Mouse (Mus musculus): ENCODE measurements around the gene Ipmk. TPM values are rescaled to one million over a fixed set of nuclear protein-coding genes. Genes with fewer than 3 reads are reported as not detected.

Ipmk gene
- polyA plus RNA-seq, 1 experiment, result 16.3 TPM

- H3K4me3 ChIP-seq (ENCODE audit: insufficient read depth, low read length), result no peak overlapping the region
- no peaks in the 10 kb centered on the region for H3K4me1 ChIP-seq (ENCODE audit: control insufficient read depth, insufficient read depth, low read length)
- H3K27ac ChIP-seq (ENCODE audit: insufficient read depth, low read length), result no peak overlapping the region
- no peak for TF ChIP-seq CTCF (IDR thresholded peaks at IDR 0.05; ENCODE audit: extremely low read depth, insufficient read depth, low read length)
- TF ChIP-seq POLR2A (IDR thresholded peaks at IDR 0.05; ENCODE audit: extremely low read depth, insufficient read depth, low read length), result no peak
Observed at GRCm38 (mm10) chr10:71323669-71324068, 23.9 kb upstream of the Ipmk start.

GRCm38 (mm10) chr10:71326123-71326522 is 21.4 kb upstream of the Ipmk start:
- TF ChIP-seq CTCF (IDR thresholded peaks at IDR 0.05; ENCODE audit: extremely low read depth, insufficient read depth, low read length) (no peak), POLR2A (IDR thresholded peaks at IDR 0.05; ENCODE audit: extremely low read depth, insufficient read depth, low read length) (no peak)
- Histone ChIP-seq H3K4me3 (ENCODE audit: insufficient read depth, low read length) (no peak overlapping the region), H3K27ac (ENCODE audit: insufficient read depth, low read length) (no peak overlapping the region)

GRCm38 (mm10) chr10:71326789-71327188 is 20.8 kb upstream of the Ipmk start:
- Histone ChIP-seq H3K4me3 (ENCODE audit: insufficient read depth, low read length) (no peak overlapping the region), H3K4me1 (ENCODE audit: control insufficient read depth, insufficient read depth, low read length) (no peaks in the 10 kb centered on the region), H3K27ac (ENCODE audit: insufficient read depth, low read length) (no peak overlapping the region)
- TF ChIP-seq POLR2A (IDR thresholded peaks at IDR 0.05; ENCODE audit: extremely low read depth, insufficient read depth, low read length), result no peak
- peak; percentile 95 for TF ChIP-seq CTCF (IDR thresholded peaks at IDR 0.05; ENCODE audit: extremely low read depth, insufficient read depth, low read length)

More at GRCm38 (mm10) chr10:71326123-71326522, 21.4 kb upstream of the Ipmk start:
- no peaks in the 10 kb centered on the region for H3K4me1 ChIP-seq (ENCODE audit: control insufficient read depth, insufficient read depth, low read length)

GRCm38 (mm10) chr10:71327386-71327785 is 20.2 kb upstream of the Ipmk start:
- H3K4me3 ChIP-seq (ENCODE audit: insufficient read depth, low read length), result no peak overlapping the region
- H3K4me1 ChIP-seq (ENCODE audit: control insufficient read depth, insufficient read depth, low read length), result no peaks in the 10 kb centered on the region
- TF ChIP-seq POLR2A (IDR thresholded peaks at IDR 0.05; ENCODE audit: extremely low read depth, insufficient read depth, low read length), result no peak
- no peak for TF ChIP-seq CTCF (IDR thresholded peaks at IDR 0.05; ENCODE audit: extremely low read depth, insufficient read depth, low read length)
- no peak overlapping the region for H3K27ac ChIP-seq (ENCODE audit: insufficient read depth, low read length)

- H3K4me3 ChIP-seq (ENCODE audit: insufficient read depth, low read length), result no peak overlapping the region
- TF ChIP-seq POLR2A (IDR thresholded peaks at IDR 0.05; ENCODE audit: extremely low read depth, insufficient read depth, low read length) (no peak), CTCF (IDR thresholded peaks at IDR 0.05; ENCODE audit: extremely low read depth, insufficient read depth, low read length) (no peak)
- H3K4me1 ChIP-seq (ENCODE audit: control insufficient read depth, insufficient read depth, low read length), result no peaks in the 10 kb centered on the region; the same call in 1 of the 2 replicates
- H3K27ac ChIP-seq (ENCODE audit: insufficient read depth, low read length), result no peak overlapping the region
Observed at GRCm38 (mm10) chr10:71328382-71328781, 19.2 kb upstream of the Ipmk start.

GRCm38 (mm10) chr10:71328870-71329269 is 18.7 kb upstream of the Ipmk start:
- H3K4me1 ChIP-seq (ENCODE audit: control insufficient read depth, insufficient read depth, low read length), result no peaks in the 10 kb centered on the region; the same call in 1 of the 2 replicates

GRCm38 (mm10) chr10:71329295-71329694 is 18.3 kb upstream of the Ipmk start:
- TF ChIP-seq POLR2A (IDR thresholded peaks at IDR 0.05; ENCODE audit: extremely low read depth, insufficient read depth, low read length) (no peak), CTCF (IDR thresholded peaks at IDR 0.05; ENCODE audit: extremely low read depth, insufficient read depth, low read length) (no peak)
- Histone ChIP-seq H3K4me1 (ENCODE audit: control insufficient read depth, insufficient read depth, low read length) (no peaks in the 10 kb centered on the region; the same call in 1 of the 2 replicates), H3K4me3 (ENCODE audit: insufficient read depth, low read length) (no peak overlapping the region), H3K27ac (ENCODE audit: insufficient read depth, low read length) (no peak overlapping the region)

More at GRCm38 (mm10) chr10:71328870-71329269, 18.7 kb upstream of the Ipmk start:
- H3K4me3 ChIP-seq (ENCODE audit: insufficient read depth, low read length), result no peak overlapping the region
- no peak overlapping the region for H3K27ac ChIP-seq (ENCODE audit: insufficient read depth, low read length)
- no peak for TF ChIP-seq POLR2A (IDR thresholded peaks at IDR 0.05; ENCODE audit: extremely low read depth, insufficient read depth, low read length)
- no peak for TF ChIP-seq CTCF (IDR thresholded peaks at IDR 0.05; ENCODE audit: extremely low read depth, insufficient read depth, low read length)

- H3K4me3 ChIP-seq (ENCODE audit: insufficient read depth, low read length), result no peak overlapping the region
- H3K27ac ChIP-seq (ENCODE audit: insufficient read depth, low read length), result no peak overlapping the region
- TF ChIP-seq POLR2A (IDR thresholded peaks at IDR 0.05; ENCODE audit: extremely low read depth, insufficient read depth, low read length) (no peak), CTCF (IDR thresholded peaks at IDR 0.05; ENCODE audit: extremely low read depth, insufficient read depth, low read length) (no peak)
- H3K4me1 ChIP-seq (ENCODE audit: control insufficient read depth, insufficient read depth, low read length), result no peaks in the 10 kb centered on the region; the same call in 1 of the 2 replicates
Observed at GRCm38 (mm10) chr10:71330070-71330469, 17.5 kb upstream of the Ipmk start.

- no peak overlapping the region for H3K27ac ChIP-seq (ENCODE audit: insufficient read depth, low read length)
- no peaks in the 10 kb centered on the region; the same call in 1 of the 2 replicates for H3K4me1 ChIP-seq (ENCODE audit: control insufficient read depth, insufficient read depth, low read length)
- H3K4me3 ChIP-seq (ENCODE audit: insufficient read depth, low read length), result no peak overlapping the region
- TF ChIP-seq CTCF (IDR thresholded peaks at IDR 0.05; ENCODE audit: extremely low read depth, insufficient read depth, low read length), result no peak
- TF ChIP-seq POLR2A (IDR thresholded peaks at IDR 0.05; ENCODE audit: extremely low read depth, insufficient read depth, low read length), result no peak
Observed at GRCm38 (mm10) chr10:71331908-71332307, 15.7 kb upstream of the Ipmk start.

- H3K4me1 ChIP-seq (ENCODE audit: control insufficient read depth, insufficient read depth, low read length), result no peaks in the 10 kb centered on the region; the same call in 1 of the 2 replicates
- H3K27ac ChIP-seq (ENCODE audit: insufficient read depth, low read length), result no peak overlapping the region
- TF ChIP-seq POLR2A (IDR thresholded peaks at IDR 0.05; ENCODE audit: extremely low read depth, insufficient read depth, low read length) (no peak), CTCF (IDR thresholded peaks at IDR 0.05; ENCODE audit: extremely low read depth, insufficient read depth, low read length) (peak; percentile 28; the same call in 1 of the 2 replicates)
- no peak overlapping the region for H3K4me3 ChIP-seq (ENCODE audit: insufficient read depth, low read length)
Observed at GRCm38 (mm10) chr10:71332376-71332775, 15.2 kb upstream of the Ipmk start.
